Mouse (Mus musculus): ENCODE measurements at regions not wholly inside any gene's neighbourhood (a gene's known extent, or its start where the extent isn't known, plus 50 kb on each side); places are given as distances from the start of the nearest gene placed in this dataset.

DNA sequence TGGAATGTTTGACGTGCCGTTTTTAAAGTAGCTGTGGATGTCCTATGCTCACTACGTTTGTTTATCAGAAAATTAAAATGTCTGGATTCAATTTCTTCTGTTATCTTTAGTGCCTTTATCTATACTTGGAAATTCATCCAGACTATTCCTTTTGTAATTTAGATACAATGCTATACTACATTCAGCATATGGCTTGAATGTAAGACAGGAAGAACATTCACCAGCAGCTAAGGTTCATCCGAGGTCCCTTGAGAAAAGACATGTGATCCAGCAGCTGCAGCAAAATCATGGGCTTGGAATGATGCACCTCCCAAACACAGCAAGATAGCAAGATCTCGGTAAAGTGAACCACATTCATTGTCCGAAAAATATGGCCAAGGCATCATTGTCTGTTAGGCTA lies 113.3 kb downstream of the Postn start:
- TF ChIP-seq EP300 (IDR thresholded peaks at IDR 0.05; ENCODE audit: low read depth) (no peak), CTCF (IDR thresholded peaks at IDR 0.05; ENCODE audit: low read depth) (no peak)

All from liver, embryonic 14.5 days (tissue).